Mouse (Mus musculus) kidney, adult 8-10 months (tissue): ENCODE data around the gene Zfp213.
A peak's percentile ranks its signal among the peaks of the same experiment; 100 is the strongest.

ENCODE experiments used
- DNase-seq, 2 experiments: peaks; one replicate each; pipeline ENCODE4 v3.0.0; 2022

Zfp213 gene

GRCm38 (mm10) chr17:23571084-23571483, 7.0 kb upstream of the Zfp213 start:
- no peak for DNase-seq

- DNase-seq: peak in 1 of 2 experiments; percentile 56
Measured at GRCm38 (mm10) chr17:23570017-23570416, 6.0 kb upstream of the Zfp213 start.

GRCm38 (mm10) chr17:23568370-23568769, 4.3 kb upstream of the Zfp213 start:
- DNase-seq: no peak

GRCm38 (mm10) chr17:23566787-23567186, 2.7 kb upstream of the Zfp213 start:
- no peak for DNase-seq

GRCm38 (mm10) chr17:23564368-23564715, 304 bp upstream of the Zfp213 start:
- no peak for DNase-seq

GRCm38 (mm10) chr17:23559767-23560166, 4.3 kb downstream of the Zfp213 start:
- peak in 1 of 2 experiments; percentile 39 for DNase-seq

- no peak for DNase-seq
Measured at GRCm38 (mm10) chr17:23555243-23555916, 8.7 kb downstream of the Zfp213 start.

- DNase-seq: no peak
Measured at GRCm38 (mm10) chr17:23554321-23554720, 9.7 kb downstream of the Zfp213 start.

- no peak for DNase-seq
Measured at GRCm38 (mm10) chr17:23553634-23554120, 10.4 kb downstream of the Zfp213 start.

- DNase-seq: no peak
Measured at GRCm38 (mm10) chr17:23552896-23553633, 11.0 kb downstream of the Zfp213 start.

- no peak for DNase-seq
Measured at GRCm38 (mm10) chr17:23551963-23552362, 12.1 kb downstream of the Zfp213 start.

GRCm38 (mm10) chr17:23551416-23551815, 12.6 kb downstream of the Zfp213 start:
- DNase-seq: no peak

GRCm38 (mm10) chr17:23550856-23551255, 13.2 kb downstream of the Zfp213 start:
- no peak for DNase-seq

- DNase-seq: peak; percentile 88 to 92
Measured at GRCm38 (mm10) chr17:23550188-23550791, 13.7 kb downstream of the Zfp213 start.

- no peak for DNase-seq
Measured at GRCm38 (mm10) chr17:23549441-23549840, 14.6 kb downstream of the Zfp213 start.

- peak; percentile 65 to 79 for DNase-seq
Measured at GRCm38 (mm10) chr17:23548615-23549014, 15.4 kb downstream of the Zfp213 start.

- no peak for DNase-seq
Measured at GRCm38 (mm10) chr17:23547681-23548443, 16.2 kb downstream of the Zfp213 start.

GRCm38 (mm10) chr17:23546702-23547505, 17.1 kb downstream of the Zfp213 start:
- peak; percentile 82 to 87 for DNase-seq

- peak in 1 of 2 experiments; percentile 80 for DNase-seq
Measured at GRCm38 (mm10) chr17:23546333-23546701, 17.7 kb downstream of the Zfp213 start.

GRCm38 (mm10) chr17:23545841-23546240, 18.2 kb downstream of the Zfp213 start:
- DNase-seq: no peak

GRCm38 (mm10) chr17:23544766-23545165, 19.3 kb downstream of the Zfp213 start:
- DNase-seq: no peak

GRCm38 (mm10) chr17:23543983-23544382, 20.1 kb downstream of the Zfp213 start:
- no peak for DNase-seq
